Mouse (Mus musculus): Measurements from ENCODE around the gene Cfap58.

Gene Cfap58

GRCm38 (mm10) chr19:47980241-47980640 lies 42.8 kb downstream of the Cfap58 start:
- DNase-seq, result no peak

GRCm38 (mm10) chr19:47985606-47986213 lies 48.2 kb downstream of the Cfap58 start:
- no peak for DNase-seq

- DNase-seq, result no peak
These were observed 50.5 kb downstream of the Cfap58 start for GRCm38 (mm10) chr19:47987986-47988385.

GRCm38 (mm10) chr19:47988456-47988855 lies 51.0 kb downstream of the Cfap58 start:
- DNase-seq, result peak; percentile 45

- DNase-seq, result no peak
These were observed 51.6 kb downstream of the Cfap58 start for GRCm38 (mm10) chr19:47988880-47989574.

- DNase-seq, result no peak
These were observed 52.1 kb downstream of the Cfap58 start for GRCm38 (mm10) chr19:47989575-47989891.

- DNase-seq, result no peak
These were observed 63.8 kb downstream of the Cfap58 start for GRCm38 (mm10) chr19:48001240-48001639.

- no peak for DNase-seq
These were observed 64.3 kb downstream of the Cfap58 start for GRCm38 (mm10) chr19:48001774-48002173.

GRCm38 (mm10) chr19:48008771-48009413 lies 71.4 kb downstream of the Cfap58 start:
- DNase-seq, result no peak

- no peak for DNase-seq
These were observed 72.3 kb downstream of the Cfap58 start for GRCm38 (mm10) chr19:48009586-48010331.

GRCm38 (mm10) chr19:48020103-48020502 lies 82.6 kb downstream of the Cfap58 start:
- DNase-seq, result no peak

- DNase-seq, result peak; percentile 38
These were observed 84.0 kb downstream of the Cfap58 start for GRCm38 (mm10) chr19:48021435-48021834.

GRCm38 (mm10) chr19:48022763-48023162 lies 85.3 kb downstream of the Cfap58 start:
- no peak for DNase-seq

GRCm38 (mm10) chr19:48023726-48024125 lies 86.3 kb downstream of the Cfap58 start:
- no peak for DNase-seq

GRCm38 (mm10) chr19:48025366-48025765 lies 87.9 kb downstream of the Cfap58 start:
- DNase-seq, result no peak

- DNase-seq, result no peak
These were observed 89.4 kb downstream of the Cfap58 start for GRCm38 (mm10) chr19:48026882-48027281.

- DNase-seq, result no peak
These were observed 102.1 kb downstream of the Cfap58 start for GRCm38 (mm10) chr19:48039554-48039953.

GRCm38 (mm10) chr19:48047315-48047714 lies 109.8 kb downstream of the Cfap58 start:
- no peak for DNase-seq

GRCm38 (mm10) chr19:48049361-48049760 lies 111.9 kb downstream of the Cfap58 start:
- no peak for DNase-seq

- DNase-seq, result no peak
These were observed 125.8 kb downstream of the Cfap58 start for GRCm38 (mm10) chr19:48063289-48063688.

GRCm38 (mm10) chr19:48079718-48080117 lies 142.2 kb downstream of the Cfap58 start:
- no peak for DNase-seq

GRCm38 (mm10) chr19:48081456-48081855 lies 144.0 kb downstream of the Cfap58 start:
- no peak for DNase-seq

All from right cerebral cortex, postnatal 25 days (tissue).